Mouse (Mus musculus): ENCODE measurements around the gene Slc41a2.

- TF ChIP-seq POLR2A (IDR thresholded peaks at IDR 0.05; ENCODE audit: low read depth, low read length) = no peak
- no peak for TF ChIP-seq CTCF (IDR thresholded peaks at IDR 0.05; ENCODE audit: extremely low read depth, insufficient read length, insufficient replicate concordance, low read depth, low read length)
Measured at GRCm38 (mm10) chr10:83326648-83327285, 10.9 kb downstream of the Slc41a2 start.

All from small intestine, adult 2 months (tissue).